Mouse (Mus musculus) c-Kit-negative CD71-positive TER-119-positive erythroid progenitor cells, embryonic 14.5 days (primary cell): ENCODE measurements around the gene Pycr2.

ENCODE experiments used
- DNase-seq: peaks from one replicate; pipeline ENCODE4 v3.0.0-alpha.2; 2013; ENCODE audit warnings: low read depth, low spot score

Gene Pycr2

DNA sequence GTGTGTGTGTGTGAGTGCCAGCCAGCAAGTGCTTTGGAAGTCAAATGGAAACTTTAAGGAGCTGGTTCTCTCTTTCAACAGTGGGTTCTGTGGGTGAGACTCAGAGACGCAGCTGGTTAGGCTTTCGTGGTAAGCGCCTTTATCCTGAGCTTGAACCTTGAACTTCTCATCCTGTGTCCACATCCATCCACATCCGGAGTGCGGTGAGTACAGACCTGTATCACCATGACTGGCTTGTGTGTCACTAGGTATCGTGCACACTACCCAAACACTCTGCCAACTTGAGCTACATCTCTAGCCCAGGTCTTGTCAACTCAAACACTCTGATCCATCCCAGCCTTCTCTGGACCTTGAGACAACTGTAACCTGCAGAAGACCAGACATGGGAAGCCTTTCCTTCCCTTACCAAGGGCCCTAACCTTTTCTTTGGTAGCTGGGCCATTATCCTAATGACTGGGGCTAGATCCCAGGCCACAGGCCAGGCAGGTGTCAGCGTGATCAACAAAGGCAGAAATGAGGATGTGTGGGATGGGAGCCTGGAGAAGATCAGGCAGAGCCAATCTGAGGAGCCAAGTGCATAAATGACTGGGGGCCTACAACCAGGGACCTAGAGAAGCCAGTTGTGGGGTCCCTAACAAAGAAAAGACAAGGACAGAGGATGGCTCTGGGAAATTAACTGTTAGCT is 36.8 kb downstream of the Pycr2 start:
- DNase-seq: no peak

DNA sequence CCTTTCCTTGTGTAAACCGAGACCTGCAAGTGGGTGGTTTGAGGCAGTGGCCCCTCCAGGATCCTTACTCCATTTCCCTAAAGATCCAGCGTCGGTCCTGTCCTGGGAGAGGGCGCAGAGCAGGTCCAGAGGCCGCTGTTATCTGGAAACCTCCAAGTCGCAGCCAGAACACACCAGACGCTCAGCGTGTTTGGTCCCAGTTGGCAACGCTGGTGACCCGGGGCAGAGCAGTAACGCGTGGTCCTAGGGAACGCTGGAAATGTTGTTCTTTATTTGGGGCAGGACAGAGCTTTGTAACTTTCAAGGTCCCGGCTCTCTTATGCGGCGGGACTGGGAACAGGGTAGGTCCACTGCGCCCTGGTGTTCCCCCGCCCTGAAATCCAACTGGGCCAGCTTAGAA is 37.6 kb downstream of the Pycr2 start:
- no peak for DNase-seq

DNA sequence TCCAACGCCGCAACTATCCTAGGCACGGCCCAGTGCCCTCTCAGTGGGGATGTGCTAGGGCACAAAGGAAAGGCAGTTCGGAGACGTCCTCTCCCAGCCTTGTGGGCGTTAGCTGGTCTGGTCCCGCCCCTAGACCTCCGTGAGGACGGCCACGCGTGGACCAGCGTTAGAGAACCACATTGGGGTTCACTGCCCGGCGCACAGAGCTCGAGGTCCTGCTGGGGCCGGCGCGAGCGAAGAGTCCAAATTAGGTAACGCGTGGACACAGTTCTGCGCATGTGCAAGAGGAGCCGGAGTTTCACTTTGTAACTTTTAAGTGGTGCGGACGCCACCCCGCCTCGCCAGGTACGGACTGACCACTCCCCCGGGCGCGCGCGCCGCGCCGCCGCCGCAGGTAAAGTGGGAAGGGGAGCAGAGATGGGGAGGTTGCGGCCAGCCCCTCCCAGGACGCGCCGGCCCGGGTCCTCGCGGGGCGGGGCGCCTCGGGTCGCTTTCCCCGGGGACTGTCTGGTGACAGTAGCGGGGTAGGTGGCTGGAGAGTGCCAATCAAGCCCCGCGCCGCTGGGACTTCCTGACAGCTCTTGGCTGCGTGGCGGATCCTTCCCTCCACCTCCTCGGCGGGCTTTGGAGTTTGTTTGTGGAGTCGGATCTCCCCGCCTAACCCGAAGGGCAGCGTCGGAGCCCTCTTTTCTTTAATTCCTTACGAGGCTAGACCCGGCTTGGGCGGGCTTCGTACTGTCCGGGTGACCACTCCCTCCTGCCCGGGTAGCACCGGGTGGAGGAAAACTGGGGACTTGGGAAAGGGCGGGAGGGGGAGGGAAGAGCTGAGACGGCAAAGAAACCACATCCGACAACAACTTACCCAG is 38.3 kb downstream of the Pycr2 start, which contains the start of gene Tmem63a:
TSS of gene Tmem63a (plus strand) at position 179 of the 866 bp plus-strand sequence.
- DNase-seq: peak; percentile 57

DNA sequence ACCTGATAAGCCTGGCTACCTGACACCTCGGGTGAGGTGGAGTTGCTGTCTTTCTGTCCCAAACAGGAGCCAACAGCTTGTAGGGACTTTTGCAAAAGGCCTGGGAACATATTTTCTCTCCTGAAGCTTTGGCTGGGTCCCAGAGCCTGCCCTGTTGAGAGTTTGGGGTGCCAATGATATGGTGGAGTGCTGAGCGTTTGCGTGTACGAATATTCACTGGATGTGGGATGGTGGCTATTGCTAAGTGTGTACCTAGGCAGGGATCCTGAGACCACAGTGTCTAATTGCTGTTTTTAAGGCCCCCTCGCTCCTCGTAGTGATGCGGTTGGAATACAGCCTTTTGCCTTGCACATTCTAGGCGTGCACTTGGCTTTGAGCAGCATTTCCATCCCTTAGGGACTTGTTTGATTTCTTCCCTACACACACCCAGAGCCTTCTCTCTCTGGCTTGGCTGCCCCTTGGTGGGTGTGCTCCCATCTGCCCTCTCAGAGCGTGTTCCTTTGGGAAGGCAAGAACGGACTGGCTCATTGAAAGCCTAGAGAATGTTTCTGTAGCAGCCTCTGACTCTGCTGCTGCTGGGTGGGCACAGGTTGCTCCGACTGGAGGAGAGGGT is 39.0 kb downstream of the Pycr2 start:
- DNase-seq: no peak

DNA sequence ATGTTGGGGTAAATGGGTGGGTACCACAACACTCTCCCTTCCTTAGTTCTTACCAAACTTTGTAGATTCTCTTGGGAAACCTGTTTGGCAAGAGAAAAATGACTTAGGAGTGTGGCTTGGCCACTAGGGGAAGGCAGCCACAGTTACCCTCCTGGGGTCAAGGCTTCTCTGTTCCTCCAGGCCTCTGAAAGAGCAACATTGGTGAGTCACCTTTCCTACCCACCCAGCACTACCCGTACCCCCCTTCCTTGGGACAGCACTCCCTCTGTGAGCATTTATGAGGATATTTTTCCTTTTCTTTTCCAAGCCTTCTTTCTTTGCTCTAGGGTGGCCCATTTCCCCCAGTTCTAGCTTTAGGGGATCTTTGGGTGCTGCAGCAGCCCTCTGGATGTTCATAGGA is 39.8 kb downstream of the Pycr2 start:
- no peak for DNase-seq

DNA sequence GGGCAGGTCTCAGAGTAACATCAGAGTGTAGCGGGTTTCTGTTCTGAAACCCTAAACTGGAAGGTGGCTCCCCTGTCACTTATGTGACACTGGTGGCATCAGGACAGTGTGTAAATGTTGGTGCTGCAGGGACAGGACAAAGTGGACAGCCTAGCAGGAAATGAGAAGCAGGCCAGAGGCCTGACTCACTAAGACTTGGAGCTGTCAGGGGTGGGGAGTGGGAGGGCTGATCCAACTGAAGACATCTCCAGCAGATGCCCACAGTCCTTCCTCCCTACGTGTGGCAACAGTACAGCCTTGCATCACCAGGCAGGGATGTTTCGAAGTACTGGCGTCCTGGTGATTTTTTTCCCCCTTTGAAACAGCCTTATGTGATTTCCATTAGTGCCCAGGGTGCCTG is 40.5 kb downstream of the Pycr2 start:
- no peak for DNase-seq

DNA sequence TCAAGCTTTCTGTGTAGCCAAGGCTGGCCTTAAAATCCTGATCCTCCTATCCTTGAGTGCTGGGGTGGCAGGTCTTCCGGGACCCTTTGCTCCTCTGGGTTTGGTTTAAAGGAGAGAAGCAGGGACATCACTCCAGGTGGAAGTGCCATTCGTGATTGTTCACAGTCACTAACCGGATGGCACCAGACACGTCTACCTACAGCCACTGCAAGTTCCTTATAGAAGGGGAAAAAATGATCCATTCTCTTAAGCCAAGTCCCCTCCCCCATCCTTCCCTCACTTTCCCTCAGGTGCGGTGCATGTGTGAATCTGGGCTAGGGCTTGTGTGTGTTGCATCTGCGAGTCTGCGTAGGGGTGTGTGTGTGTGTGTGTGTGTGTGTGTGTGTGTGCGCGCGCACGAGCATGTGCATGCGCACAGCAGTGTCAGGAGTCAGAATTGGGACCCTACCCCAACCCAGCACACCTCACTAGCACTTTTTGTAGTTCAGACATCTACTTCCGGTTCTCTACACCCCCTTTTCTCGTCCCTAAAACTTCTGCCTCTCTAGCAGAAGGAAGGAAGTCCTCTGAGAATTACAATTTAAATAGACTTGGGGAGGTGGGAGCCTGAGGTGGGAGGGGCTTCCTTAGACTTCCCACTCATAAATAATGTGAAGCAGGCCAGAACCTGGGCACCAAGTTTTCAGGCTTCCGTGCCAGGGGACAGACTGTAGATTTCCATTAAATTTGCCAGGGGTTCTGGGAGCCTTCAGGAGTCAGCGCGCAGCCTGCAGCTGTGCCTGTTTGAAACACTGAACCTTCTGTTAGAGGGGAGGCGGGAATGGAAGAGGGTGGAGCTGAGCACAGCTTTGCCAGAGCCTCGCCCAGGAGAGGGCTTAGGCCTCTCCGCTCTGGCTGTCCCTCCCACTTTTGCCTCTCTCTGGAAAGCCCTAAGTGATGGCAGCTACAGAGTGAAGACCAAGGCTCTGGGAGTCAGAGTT is 41.2 kb downstream of the Pycr2 start:
- DNase-seq: peak; percentile 60

DNA sequence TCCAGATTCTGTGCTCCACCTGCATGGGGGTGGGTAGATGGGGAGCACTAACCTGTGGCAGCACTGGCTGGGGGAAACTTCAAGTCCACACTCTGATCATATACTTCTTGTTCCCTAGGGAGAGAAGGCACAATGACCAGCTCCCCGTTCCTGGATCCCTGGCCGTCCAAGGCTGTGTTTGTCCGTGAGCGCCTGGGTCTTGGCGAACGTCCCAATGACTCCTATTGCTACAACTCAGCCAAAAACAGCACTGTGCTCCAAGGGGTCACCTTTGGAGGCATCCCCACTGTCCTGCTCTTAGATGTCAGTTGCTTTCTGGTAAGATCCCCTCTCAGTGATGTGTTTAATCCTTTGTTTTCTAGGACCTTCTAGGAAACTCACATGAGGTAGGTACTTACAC is 42.4 kb downstream of the Pycr2 start:
- DNase-seq: no peak

DNA sequence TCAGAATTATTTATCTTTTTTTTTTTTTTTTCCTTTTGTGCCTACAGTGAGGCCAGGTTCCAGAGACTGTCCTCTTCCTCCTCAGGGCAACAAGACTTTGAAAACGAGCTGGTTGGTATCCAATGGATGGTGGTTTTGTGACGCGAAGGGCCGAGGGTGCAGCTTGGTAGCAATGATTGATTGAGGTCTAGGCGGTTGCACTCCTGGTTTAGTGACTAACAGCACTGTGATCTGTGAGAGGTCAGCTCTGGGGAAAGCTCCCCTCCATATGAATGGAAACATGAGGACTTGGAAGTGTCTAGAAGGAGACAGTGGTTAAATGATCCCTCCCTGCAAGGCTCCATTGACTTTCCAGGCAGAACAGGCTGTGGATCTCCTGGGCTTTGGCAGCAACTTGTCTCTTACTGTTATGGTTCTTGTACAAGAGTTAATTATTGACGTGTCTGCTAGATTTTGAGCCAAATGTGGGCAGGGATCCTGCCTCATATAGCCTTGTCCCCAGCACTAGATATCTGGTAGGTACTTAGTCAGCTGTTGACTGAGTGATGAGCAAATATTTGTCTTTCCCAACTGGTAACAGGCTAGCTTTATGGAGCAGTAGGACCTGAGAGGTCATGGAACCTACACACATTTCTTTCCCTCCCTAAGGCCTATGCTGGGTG is 48.1 kb downstream of the Pycr2 start:
- DNase-seq: no peak

DNA sequence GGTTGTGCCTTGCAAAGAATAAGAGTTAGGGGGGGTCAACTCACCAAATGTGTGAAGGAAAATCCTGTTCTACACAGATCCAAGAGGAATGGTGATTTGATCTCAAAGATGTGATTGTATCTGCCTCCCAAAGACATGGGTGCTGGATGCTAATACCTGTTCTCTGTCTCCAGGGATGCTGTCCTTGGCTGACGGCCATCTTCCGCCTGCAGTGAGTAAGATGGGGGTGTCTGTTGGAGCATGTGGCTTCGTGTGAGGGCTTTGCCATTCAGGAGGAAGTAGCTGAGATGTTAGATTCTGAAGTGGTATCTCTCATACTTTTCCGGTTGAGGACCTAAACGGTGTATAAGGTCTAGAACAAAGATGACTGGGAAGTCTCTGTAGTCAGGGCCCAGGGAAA is 48.7 kb downstream of the Pycr2 start:
- DNase-seq: no peak

DNA sequence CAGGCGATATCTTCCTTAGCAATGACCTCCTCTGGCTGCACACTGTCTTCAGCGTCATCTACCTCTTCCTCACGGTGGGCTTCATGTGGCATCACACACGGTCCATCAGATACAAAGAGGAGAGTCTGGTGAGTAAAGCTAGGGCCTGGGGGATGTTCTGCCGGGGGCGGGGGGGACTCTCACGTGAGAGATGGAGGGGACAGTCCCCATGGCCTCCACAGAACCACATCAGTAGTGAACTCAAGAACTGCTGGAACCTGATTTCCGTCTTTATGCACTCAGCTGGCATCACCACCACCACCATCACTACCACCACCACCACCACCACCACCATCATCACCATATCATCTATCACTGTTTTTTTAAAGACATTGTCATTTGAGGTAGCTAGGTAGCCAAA is 52.3 kb downstream of the Pycr2 start:
- DNase-seq: no peak

DNA sequence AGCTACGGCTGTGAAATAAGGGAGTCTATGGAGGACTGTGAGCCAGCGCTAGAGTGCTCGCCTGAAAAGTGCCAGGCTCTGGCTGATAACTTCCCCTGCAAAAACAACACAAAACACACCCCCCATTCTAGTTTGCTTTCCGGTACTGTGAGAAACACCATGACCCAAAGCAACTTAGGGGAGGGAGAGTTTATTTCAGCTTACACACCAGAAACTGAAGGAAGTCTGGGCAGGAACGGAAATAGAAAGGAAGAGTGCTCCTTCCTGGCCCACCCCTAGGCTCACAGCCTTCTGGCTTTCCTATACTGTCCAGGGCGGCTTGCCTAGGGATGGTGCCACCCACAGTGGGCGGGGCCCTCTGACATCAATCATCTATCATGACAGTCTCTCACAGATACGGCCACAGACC is 52.9 kb downstream of the Pycr2 start:
- DNase-seq: no peak
